Mouse (Mus musculus) lung, adult 2 months (tissue): Measurements from ENCODE around the gene Rtkn2.

Source experiments
- CTCF ChIP-seq: fragments of 200-500 bp; IDR thresholded peaks from 2 replicates; pipeline ENCODE4 v1.5.1; 2011; ENCODE audit warnings: mild to moderate bottlenecking, low read length, control low read depth; ENCODE audit not compliant: insufficient read depth
- POLR2A ChIP-seq: fragments of 200-500 bp; IDR thresholded peaks from 2 replicates; pipeline ENCODE4 v1.6.1; 2011; ENCODE audit warnings: low read depth, mild to moderate bottlenecking, control low read depth, low read length, borderline replicate concordance; ENCODE audit errors: extremely low read depth

DNA sequence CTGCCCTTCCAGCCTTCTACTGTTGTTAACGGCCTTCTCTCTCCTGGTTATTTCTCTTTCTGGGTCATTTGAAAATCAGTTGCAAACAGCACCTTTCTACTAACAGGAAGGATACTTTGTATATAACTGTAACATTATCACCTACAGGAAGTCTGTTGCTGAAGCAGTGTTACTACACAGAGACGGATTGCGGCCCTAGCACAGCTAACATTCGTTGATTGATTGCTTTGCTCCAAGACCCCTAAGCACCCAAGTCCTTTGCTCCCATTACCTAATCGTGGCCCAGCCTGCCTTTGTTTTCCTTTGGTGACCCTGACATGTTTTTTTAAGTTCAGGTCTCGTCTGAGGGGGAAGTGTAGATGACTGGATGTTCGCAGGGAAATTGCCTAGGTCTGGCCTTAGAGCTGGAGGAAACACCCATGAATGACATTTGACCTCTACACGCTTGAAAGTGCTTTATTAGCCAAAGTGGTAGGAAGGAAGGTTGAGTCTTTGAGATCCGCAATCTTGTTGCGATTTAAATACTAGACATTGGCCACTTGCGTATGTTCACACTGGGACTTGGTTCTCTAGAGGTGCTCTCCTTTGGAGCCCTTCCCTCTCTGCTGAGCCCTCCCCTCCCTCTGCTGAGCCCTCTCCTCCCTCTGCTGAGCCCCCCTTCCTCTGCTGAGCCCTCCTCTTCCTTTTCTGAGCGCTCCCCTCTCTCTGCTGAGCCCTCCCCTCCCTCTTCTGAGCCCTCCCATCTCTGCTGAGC, 49.1 kb downstream of the Rtkn2 start:
- TF ChIP-seq CTCF = no peak
- TF ChIP-seq POLR2A = no peak
